Mouse (Mus musculus) limb, embryonic 12.5 days (tissue): ENCODE measurements around the gene Mical2. TPM values are rescaled to one million over a fixed set of nuclear protein-coding genes. Genes with fewer than 3 reads are reported as not detected.
A peak's percentile ranks its signal among the peaks of the same experiment; 100 is the strongest.

ENCODE experiments used
- ATAC-seq: fragments of 200-750 bp; cut with Nextera tagmentation; 2 replicates; pipeline ENCODE4 v1.8.0; 2017; ENCODE audit warnings: low read depth, moderate TSS enrichment; ENCODE audit not compliant: insufficient number of reproducible peaks, insufficient read depth, low FRiP score, low TSS enrichment
- H3K27ac ChIP-seq: fragments of 300-500 bp; sonication (generic); 2 replicates; pipeline ENCODE4 v1.5.1; 2016; ENCODE audit warnings: mild to moderate bottlenecking, moderate library complexity
- H3K27me3 ChIP-seq: fragments of 300-500 bp; sonication (generic); 2 replicates; pipeline ENCODE4 v1.6.1; 2016; ENCODE audit warnings: mild to moderate bottlenecking, moderate library complexity
- H3K36me3 ChIP-seq: fragments of 300-500 bp; sonication (generic); 2 replicates; pipeline ENCODE4 v1.6.1; 2016; ENCODE audit warnings: mild to moderate bottlenecking, moderate library complexity
- H3K4me1 ChIP-seq: fragments of 300-500 bp; sonication (generic); replicated peaks from 2 replicates; pipeline ENCODE4 v1.6.1; 2016
- H3K4me2 ChIP-seq: fragments of 300-500 bp; sonication (generic); 2 replicates; pipeline ENCODE4 v1.6.1; 2016; ENCODE audit warnings: mild to moderate bottlenecking, moderate library complexity
- H3K4me3 ChIP-seq: fragments of 300-500 bp; sonication (generic); replicated peaks from 2 replicates; pipeline ENCODE4 v1.5.1; 2016; ENCODE audit warnings: mild to moderate bottlenecking
- H3K9ac ChIP-seq: fragments of 300-500 bp; sonication (generic); replicated peaks from 2 replicates; pipeline ENCODE4 v1.6.1; 2016; ENCODE audit warnings: mild to moderate bottlenecking, moderate library complexity
- H3K9me3 ChIP-seq: fragments of 300-500 bp; sonication (generic); 2 replicates; pipeline ENCODE4 v1.6.1; 2016; ENCODE audit warnings: mild to moderate bottlenecking, moderate library complexity
- WGBS: fragments of 180-500 bp; shearing (Covaris S2); methylation state at CpG from one replicate; pipeline ENCODE4 v1.1.7; 2016; 5-methylcytosine and 5-hydroxymethylcytosine counted together
- polyA plus RNA-seq: library from polyadenylated mRNA; unstranded; fragments of >200 nt; fragmentation: Nextera tagmentation; extraction: Ambion mirVana; gene quantifications from 2 replicates; pipeline ENCODE4 v1.2.1, GENCODE M21; 2016

Mical2 gene
- polyA plus RNA-seq, 1 experiment from 2014 or later: 2.4 TPM

- 0 out of 2 replicates have a peak overlapping the region, but pooled peaks have one; percentile 8 for H3K27ac ChIP-seq
- H3K4me1 ChIP-seq: peaks cover 18% of the 10 kb centered on the region
- 77% methylated on average over 6 of the region's 6 CpGs for WGBS
Measured at GRCm38 (mm10) chr7:112336213-112336631, 110.6 kb downstream of the Mical2 start.

GRCm38 (mm10) chr7:112336769-112337168 lies 111.1 kb downstream of the Mical2 start:
- H3K36me3 ChIP-seq: no peaks in the 10 kb centered on the region
- no peak for ATAC-seq
- H3K4me3 ChIP-seq: no peak overlapping the region
- no peak overlapping the region for H3K4me2 ChIP-seq
- no peak overlapping the region for H3K9ac ChIP-seq
- WGBS: 62% methylated on average over 15 of the region's 15 CpGs
- H3K27ac ChIP-seq: no peak overlapping the region
- H3K27me3 ChIP-seq: no peaks in the 10 kb centered on the region
- H3K4me1 ChIP-seq: peaks cover 18% of the 10 kb centered on the region
- H3K9me3 ChIP-seq: no peaks in the 10 kb centered on the region

More at GRCm38 (mm10) chr7:112336213-112336631, 110.6 kb downstream of the Mical2 start:
- Histone ChIP-seq H3K4me3 (no peak overlapping the region), H3K9me3 (no peaks in the 10 kb centered on the region), H3K4me2 (no peak overlapping the region), H3K9ac (no peak overlapping the region), H3K27me3 (no peaks in the 10 kb centered on the region), H3K36me3 (no peaks in the 10 kb centered on the region)
- peak; percentile 49; the same call in 1 of the 2 replicates for ATAC-seq

- Histone ChIP-seq H3K4me1 (peaks cover 18% of the 10 kb centered on the region), H3K36me3 (no peaks in the 10 kb centered on the region), H3K4me3 (no peak overlapping the region), H3K9ac (no peak overlapping the region), H3K9me3 (no peaks in the 10 kb centered on the region), H3K4me2 (no peak overlapping the region), H3K27me3 (no peaks in the 10 kb centered on the region), H3K27ac (no peak overlapping the region)
- no peak for ATAC-seq
- WGBS: 83% methylated on average over 5 of the region's 5 CpGs
Measured at GRCm38 (mm10) chr7:112337736-112338135, 112.1 kb downstream of the Mical2 start.

GRCm38 (mm10) chr7:112341052-112341451 lies 115.4 kb downstream of the Mical2 start:
- H3K9ac ChIP-seq: no peak overlapping the region
- no peak for ATAC-seq
- WGBS: 69% methylated on average over 3 of the region's 3 CpGs
- H3K27ac ChIP-seq: no peak overlapping the region
- H3K4me3 ChIP-seq: no peak overlapping the region
- no peaks in the 10 kb centered on the region for H3K36me3 ChIP-seq
- no peaks in the 10 kb centered on the region for H3K9me3 ChIP-seq
- peaks cover 15% of the 10 kb centered on the region for H3K4me1 ChIP-seq
- H3K27me3 ChIP-seq: 0 out of 2 replicates have a peak, but pooled peaks cover 3% of the 10 kb centered on the region
- H3K4me2 ChIP-seq: no peak overlapping the region

GRCm38 (mm10) chr7:112345687-112346086 lies 120.0 kb downstream of the Mical2 start:
- Histone ChIP-seq H3K27ac (no peak overlapping the region), H3K36me3 (no peaks in the 10 kb centered on the region), H3K27me3 (peaks cover 3% of the 10 kb centered on the region; the same call in 1 of the 2 replicates), H3K4me2 (no peak overlapping the region), H3K9ac (no peak overlapping the region), H3K4me3 (no peak overlapping the region), H3K9me3 (no peaks in the 10 kb centered on the region), H3K4me1 (peaks cover 6% of the 10 kb centered on the region; the same call in 1 of the 2 replicates)
- WGBS: 76% methylated on average over 1 of the region's 1 CpGs
- no peak for ATAC-seq

- peak overlapping the region; percentile 23 for H3K4me2 ChIP-seq
- peaks cover 55% of the 10 kb centered on the region for H3K4me1 ChIP-seq
- no peak overlapping the region; the same call in 1 of the 2 replicates for H3K9ac ChIP-seq
- no peak overlapping the region for H3K4me3 ChIP-seq
- ATAC-seq: peak; percentile 60; the same call in 1 of the 2 replicates
- H3K36me3 ChIP-seq: no peaks in the 10 kb centered on the region
- no peaks in the 10 kb centered on the region; the same call in 1 of the 2 replicates for H3K27me3 ChIP-seq
- peak overlapping the region; percentile 81 for H3K27ac ChIP-seq
- no peaks in the 10 kb centered on the region for H3K9me3 ChIP-seq
- WGBS: 15% methylated on average over 3 of the region's 3 CpGs
Measured at GRCm38 (mm10) chr7:112351541-112351940, 125.9 kb downstream of the Mical2 start.

GRCm38 (mm10) chr7:112352005-112352404 lies 126.3 kb downstream of the Mical2 start:
- no peak overlapping the region for H3K4me3 ChIP-seq
- no peak overlapping the region for H3K9ac ChIP-seq
- WGBS: 17% methylated on average over 4 of the region's 4 CpGs
- no peak for ATAC-seq
- H3K9me3 ChIP-seq: no peaks in the 10 kb centered on the region
- no peaks in the 10 kb centered on the region for H3K27me3 ChIP-seq
- peaks cover 55% of the 10 kb centered on the region for H3K4me1 ChIP-seq
- no peak overlapping the region for H3K4me2 ChIP-seq
- no peaks in the 10 kb centered on the region for H3K36me3 ChIP-seq
- H3K27ac ChIP-seq: peak overlapping the region; percentile 8; the same call in 1 of the 2 replicates

GRCm38 (mm10) chr7:112353011-112353410 lies 127.4 kb downstream of the Mical2 start:
- H3K4me3 ChIP-seq: no peak overlapping the region
- H3K27ac ChIP-seq: peak overlapping the region; percentile 32; the same call in 1 of the 2 replicates
- H3K4me2 ChIP-seq: no peak overlapping the region
- no peak overlapping the region for H3K9ac ChIP-seq
- no peak for ATAC-seq
- WGBS: 61% methylated on average over 4 of the region's 4 CpGs
- no peaks in the 10 kb centered on the region for H3K27me3 ChIP-seq
- peaks cover 55% of the 10 kb centered on the region for H3K4me1 ChIP-seq
- H3K36me3 ChIP-seq: no peaks in the 10 kb centered on the region
- H3K9me3 ChIP-seq: no peaks in the 10 kb centered on the region

GRCm38 (mm10) chr7:112353939-112354338 lies 128.3 kb downstream of the Mical2 start:
- Histone ChIP-seq H3K4me2 (no peak overlapping the region), H3K27me3 (no peaks in the 10 kb centered on the region), H3K4me3 (no peak overlapping the region), H3K27ac (no peak overlapping the region), H3K9me3 (no peaks in the 10 kb centered on the region), H3K4me1 (peaks cover 55% of the 10 kb centered on the region), H3K9ac (no peak overlapping the region), H3K36me3 (no peaks in the 10 kb centered on the region)
- ATAC-seq: no peak
- 88% methylated on average over 11 of the region's 11 CpGs for WGBS

- Histone ChIP-seq H3K9me3 (no peaks in the 10 kb centered on the region), H3K9ac (no peak overlapping the region), H3K4me1 (peaks cover 55% of the 10 kb centered on the region), H3K27ac (peak overlapping the region; percentile 51; the same call in 1 of the 2 replicates), H3K4me2 (peak overlapping the region; percentile 1; the same call in 1 of the 2 replicates), H3K4me3 (no peak overlapping the region), H3K27me3 (no peaks in the 10 kb centered on the region), H3K36me3 (no peaks in the 10 kb centered on the region)
- ATAC-seq: 0 out of 2 replicates have a peak, but pooled peaks have one; percentile 32
- 25% methylated on average over 7 of the region's 7 CpGs for WGBS
Measured at GRCm38 (mm10) chr7:112354503-112354951, 128.9 kb downstream of the Mical2 start.

- WGBS: 86% methylated on average over 3 of the region's 3 CpGs
- H3K9me3 ChIP-seq: no peaks in the 10 kb centered on the region
Measured at GRCm38 (mm10) chr7:112359594-112359993, 133.9 kb downstream of the Mical2 start.

More at GRCm38 (mm10) chr7:112359594-112359993, 133.9 kb downstream of the Mical2 start:
- Histone ChIP-seq H3K4me1 (peaks cover 21% of the 10 kb centered on the region), H3K4me3 (no peak overlapping the region), H3K27ac (no peak overlapping the region), H3K36me3 (no peaks in the 10 kb centered on the region), H3K27me3 (no peaks in the 10 kb centered on the region), H3K9ac (no peak overlapping the region), H3K4me2 (no peak overlapping the region)
- no peak for ATAC-seq
